Mouse (Mus musculus) inflammation-experienced regulatory T-cells, adult 6 months (primary cell): Measurements from ENCODE around the gene Dennd4b. TPM values are rescaled to one million over a fixed set of nuclear protein-coding genes. Genes with fewer than 3 reads are reported as not detected.
A peak's percentile ranks its signal among the peaks of the same experiment; 100 is the strongest.
"Not testable (repeated sequence)": the region's sequence is repeated elsewhere in the genome, so short reads cannot be mapped to it uniquely, and the experiment has no call there.

Source experiments
- ATAC-seq: one replicate; pipeline ENCODE4 v1.8.0; 2017
- polyA plus RNA-seq, 3 experiments: library from polyadenylated mRNA; unstranded; fragments of 100-300 nt; shearing (Covaris generic); gene quantifications; one replicate each; pipeline ENCODE4 v1.2.1; 2017

Gene Dennd4b
- polyA plus RNA-seq, 3 experiments from 2014 or later, result 19.6 to 25.8 (median 24.2) TPM

- ATAC-seq, result no peak
Measured at GRCm38 (mm10) chr3:90279743-90280142, 14.8 kb downstream of the Dennd4b start.

- ATAC-seq, result no peak
Measured at GRCm38 (mm10) chr3:90280708-90281107, 15.7 kb downstream of the Dennd4b start.

- no peak for ATAC-seq
Measured at GRCm38 (mm10) chr3:90284150-90284549, 19.2 kb downstream of the Dennd4b start.

GRCm38 (mm10) chr3:90289403-90289802 lies 24.4 kb downstream of the Dennd4b start:
- not testable (repeated sequence) for ATAC-seq

- ATAC-seq, result no peak
Measured at GRCm38 (mm10) chr3:90290602-90291001, 25.6 kb downstream of the Dennd4b start.

GRCm38 (mm10) chr3:90291982-90292344 lies 27.0 kb downstream of the Dennd4b start:
- ATAC-seq, result no peak

GRCm38 (mm10) chr3:90292345-90293275 lies 27.6 kb downstream of the Dennd4b start, which contains the start of gene Gatad2b:
TSS of gene Gatad2b (plus strand) at chr3:90293178.
- peak; percentile 99 for ATAC-seq

GRCm38 (mm10) chr3:90293352-90294063 lies 28.5 kb downstream of the Dennd4b start:
- no peak for ATAC-seq

GRCm38 (mm10) chr3:90294064-90294440 lies 29.1 kb downstream of the Dennd4b start:
- no peak for ATAC-seq

GRCm38 (mm10) chr3:90294651-90295050 lies 29.7 kb downstream of the Dennd4b start:
- no peak for ATAC-seq

- ATAC-seq, result no peak
Measured at GRCm38 (mm10) chr3:90305801-90306200, 40.8 kb downstream of the Dennd4b start.

GRCm38 (mm10) chr3:90309589-90309988 lies 44.6 kb downstream of the Dennd4b start:
- peak; percentile 76 for ATAC-seq

GRCm38 (mm10) chr3:90313367-90313766 lies 48.4 kb downstream of the Dennd4b start:
- ATAC-seq, result peak; percentile 54

- no peak for ATAC-seq
Measured at GRCm38 (mm10) chr3:90314241-90314640, 49.3 kb downstream of the Dennd4b start.

- ATAC-seq, result no peak
Measured at GRCm38 (mm10) chr3:90322289-90322688, 57.3 kb downstream of the Dennd4b start.

- no peak for ATAC-seq
Measured at GRCm38 (mm10) chr3:90323119-90323518, 58.1 kb downstream of the Dennd4b start.

Other genes starting within 250 kb of the Dennd4b start
- gene 4933434E20Rik, start 213.5 kb upstream of the Dennd4b start, polyA plus RNA-seq, result 100 to 1,000 TPM; 323 to 414 (median 404) TPM
- 100 to 1,000 TPM; 204 to 305 (median 225) TPM for gene Ubap2l, start 212.6 kb upstream of the Dennd4b start, polyA plus RNA-seq
- gene Tpm3, start 192.5 kb upstream of the Dennd4b start, polyA plus RNA-seq, result 100 to 1,000 TPM; 843 to 975 (median 918) TPM
- under 1 TPM; 0.18 to 0.51 (median 0.49) TPM for gene Nup210l, start 161.1 kb upstream of the Dennd4b start, polyA plus RNA-seq
- 1,000 to 10,000 TPM; 3,921 to 9,955 (median 8,802) TPM for gene Rps27, start 51.5 kb upstream of the Dennd4b start, polyA plus RNA-seq
- under 1 TPM in 2 of 3 experiments, not detected in 1; 0.58 to 0.94 TPM for gene Rab13, start 51.5 kb upstream of the Dennd4b start, polyA plus RNA-seq
- gene Jtb, start 33.6 kb upstream of the Dennd4b start, polyA plus RNA-seq, result 10 to 100 TPM; 61.4 to 73.4 (median 68.5) TPM
- not detected for gene Creb3l4, start 21.7 kb upstream of the Dennd4b start, polyA plus RNA-seq
- gene Slc39a1, start 17.0 kb upstream of the Dennd4b start, polyA plus RNA-seq, result 10 to 100 TPM; 35.0 to 72.7 (median 59.5) TPM
- gene Crtc2, start 11.0 kb upstream of the Dennd4b start, polyA plus RNA-seq, result 10 to 100 TPM; 35.6 to 48.0 (median 37.0) TPM
- 10 to 100 TPM; 14.9 to 34.0 (median 28.3) TPM for gene Gatad2b, start 28.0 kb downstream of the Dennd4b start, polyA plus RNA-seq
- gene Slc27a3, start 124.8 kb downstream of the Dennd4b start, polyA plus RNA-seq, result under 1 TPM in 1 of 3 experiments, not detected in 2; 0.31 TPM
- 10 to 100 TPM; 15.6 to 18.0 (median 17.6) TPM for gene Ints3, start 168.4 kb downstream of the Dennd4b start, polyA plus RNA-seq
- not detected for gene Npr1, start 200.7 kb downstream of the Dennd4b start, polyA plus RNA-seq
- gene Ilf2, start 210.9 kb downstream of the Dennd4b start, polyA plus RNA-seq, result 100 to 1,000 TPM; 107 to 118 (median 118) TPM
- 10 to 100 TPM; 53.6 to 73.0 (median 71.1) TPM for gene Snapin, start 225.8 kb downstream of the Dennd4b start, polyA plus RNA-seq
- gene Chtop, start 244.3 kb downstream of the Dennd4b start, polyA plus RNA-seq, result 10 to 100 TPM; 49.4 to 62.9 (median 62.1) TPM
- gene S100a1, start 249.2 kb downstream of the Dennd4b start, polyA plus RNA-seq, result 1 to 10 TPM; 2.6 to 7.6 (median 5.1) TPM
- 100 to 1,000 TPM; 188 to 341 (median 192) TPM for gene S100a13, start 249.2 kb downstream of the Dennd4b start, polyA plus RNA-seq